Mouse (Mus musculus) testis, adult 2 months (tissue): ENCODE data around the gene Hoxb8.

Experiments
- CTCF ChIP-seq: fragments of 200-500 bp; IDR thresholded peaks from 2 replicates; pipeline ENCODE4 v1.5.1; 2012; ENCODE audit warnings: low read depth, mild to moderate bottlenecking, inconsistent platforms, low read length, moderate library complexity; ENCODE audit not compliant: control insufficient read depth, insufficient read depth, insufficient replicate concordance
- POLR2A ChIP-seq: fragments of 200-500 bp; IDR thresholded peaks from 2 replicates; pipeline ENCODE4 v1.6.1; 2012; ENCODE audit warnings: low read depth, mild to moderate bottlenecking, inconsistent platforms, low read length, moderate library complexity; ENCODE audit not compliant: control insufficient read depth

- TF ChIP-seq POLR2A (no peak), CTCF (no peak)
Observed at GRCm38 (mm10) chr11:96284774-96285734, 3.3 kb downstream of the Hoxb8 start.
